Comparison of ENCODE assay signal across 14 mouse cellular contexts in the genomic region with DNA sequence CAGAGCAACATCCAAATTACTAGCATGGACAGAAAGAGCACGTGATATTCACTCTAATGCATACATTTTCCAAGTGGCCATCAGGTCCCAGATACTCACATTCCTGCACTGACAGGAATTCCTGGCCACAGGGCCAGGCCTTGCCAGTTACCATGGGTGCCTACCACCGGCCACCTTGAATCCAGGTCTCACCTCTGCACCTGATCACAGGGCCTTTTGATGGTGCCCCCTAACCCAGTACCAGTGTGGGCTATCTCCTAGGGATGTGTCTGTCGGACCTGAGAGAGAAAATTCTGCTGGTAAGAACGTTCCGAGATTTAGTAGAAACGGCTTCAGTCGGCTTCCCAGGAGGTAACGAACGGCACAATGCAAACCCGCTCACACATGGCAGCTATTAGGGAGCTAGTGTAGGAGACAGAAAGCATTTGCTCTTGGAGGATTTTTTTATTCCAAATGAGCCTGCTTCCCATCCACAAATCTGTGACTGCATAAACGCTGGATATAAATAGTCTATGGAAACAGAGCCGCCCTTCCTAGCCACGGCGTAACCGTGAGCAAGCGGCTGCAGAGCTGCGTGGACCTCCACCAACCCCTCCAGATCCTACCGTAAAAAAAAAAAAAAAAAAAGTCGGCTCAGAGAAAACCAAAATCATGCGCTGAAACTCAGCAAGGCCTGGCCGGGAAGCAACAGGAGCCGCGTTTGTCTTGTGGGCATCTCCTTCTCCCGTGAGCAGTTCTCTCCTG. TPM values are rescaled to one million over a fixed set of nuclear protein-coding genes. Genes with fewer than 3 reads are reported as not detected.
DNase-seq lines count a peak whose midpoint lies in the region; ATAC-seq and TF ChIP-seq lines count a peak whose summit lies in the region.
"Had no signal": no experiment of that assay in that cellular context is flagged by ENCODE, and none has a peak within 500 bp of the region (broad histone marks: within the 10 kb centered on the region; RNA-seq: fewer than 3 reads in every experiment).

No protein-coding gene starts in this region.

- H3K4me2 ChIP-seq in stomach, embryonic 15.5 days = 0 out of 2 replicates have a peak overlapping the region, but pooled peaks have one; percentile 5
- no peak overlapping the region for H3K4me2 ChIP-seq in stomach, postnatal 0 days (replicated peaks; ENCODE audit: low read depth)
- H3K4me2 ChIP-seq in embryonic facial prominence, embryonic 15.5 days (replicated peaks) = peak overlapping the region; percentile 36
- no peak overlapping the region for H3K4me2 ChIP-seq in kidney, embryonic 14.5 days (replicated peaks; ENCODE audit: low read depth, low read length)

- 59% methylated on average over 24 of the region's 24 CpGs for WGBS in stomach, embryonic 15.5 days
- 56% methylated on average over 24 of the region's 24 CpGs for WGBS in stomach, postnatal 0 days
- 36% methylated on average over 24 of the region's 24 CpGs for WGBS in embryonic facial prominence, embryonic 15.5 days
- WGBS in kidney, embryonic 14.5 days = 75% methylated on average over 24 of the region's 24 CpGs

- no peaks in the 10 kb centered on the region for H3K36me3 ChIP-seq in stomach, embryonic 15.5 days
- H3K36me3 ChIP-seq in stomach, postnatal 0 days (ENCODE audit: control insufficient read depth, insufficient read depth, low read length) = no peaks in the 10 kb centered on the region
- no peaks in the 10 kb centered on the region for H3K36me3 ChIP-seq in embryonic facial prominence, embryonic 15.5 days
- no peaks in the 10 kb centered on the region for H3K36me3 ChIP-seq in kidney, embryonic 14.5 days (ENCODE audit: control insufficient read depth, insufficient read depth, low read length)

- H3K27ac ChIP-seq in stomach, embryonic 15.5 days = no peak overlapping the region
- H3K27ac ChIP-seq in stomach, postnatal 0 days (replicated peaks) = no peak overlapping the region
- H3K27ac ChIP-seq in embryonic facial prominence, embryonic 15.5 days (replicated peaks) = peak overlapping the region; percentile 59
- no peak overlapping the region for H3K27ac ChIP-seq in kidney, embryonic 14.5 days (ENCODE audit: low read depth, low read length)

- H3K27me3 ChIP-seq in stomach, embryonic 15.5 days (replicated peaks) = no peaks in the 10 kb centered on the region
- H3K27me3 ChIP-seq in stomach, postnatal 0 days (ENCODE audit: control insufficient read depth, insufficient read depth, low read length) = no peaks in the 10 kb centered on the region
- no peaks in the 10 kb centered on the region for H3K27me3 ChIP-seq in embryonic facial prominence, embryonic 15.5 days
- no peaks in the 10 kb centered on the region; the same call in 1 of the 2 replicates for H3K27me3 ChIP-seq in kidney, embryonic 14.5 days (ENCODE audit: control insufficient read depth, insufficient read depth, low read length)

- H3K4me3 ChIP-seq in stomach, embryonic 15.5 days (replicated peaks) = no peak overlapping the region
- H3K4me3 ChIP-seq in stomach, postnatal 0 days (ENCODE audit: low read depth, low read length) = no peak overlapping the region
- H3K4me3 ChIP-seq in embryonic facial prominence, embryonic 15.5 days (replicated peaks) = no peak overlapping the region
- H3K4me3 ChIP-seq in kidney, embryonic 14.5 days (ENCODE audit: low read length) = no peak overlapping the region

- no peak for TF ChIP-seq EP300 in stomach, postnatal 0 days (optimal IDR thresholded peaks at IDR 0.05)

- no peaks in the 10 kb centered on the region for H3K9me3 ChIP-seq in stomach, embryonic 15.5 days
- H3K9me3 ChIP-seq in stomach, postnatal 0 days (ENCODE audit: control insufficient read depth, low read length) = no peaks in the 10 kb centered on the region
- H3K9me3 ChIP-seq in embryonic facial prominence, embryonic 15.5 days (replicated peaks) = no peaks in the 10 kb centered on the region
- H3K9me3 ChIP-seq in kidney, embryonic 14.5 days (ENCODE audit: control insufficient read depth, low read length) = no peaks in the 10 kb centered on the region

- no peak overlapping the region for H3K9ac ChIP-seq in stomach, embryonic 15.5 days
- H3K9ac ChIP-seq in stomach, postnatal 0 days (ENCODE audit: low read length) = no peak overlapping the region
- H3K9ac ChIP-seq in embryonic facial prominence, embryonic 15.5 days = no peak overlapping the region
- H3K9ac ChIP-seq in kidney, embryonic 14.5 days (ENCODE audit: low read depth, low read length) = no peak overlapping the region
- H3K9ac ChIP-seq: liver, postnatal 0 days had no signal

- H3K4me1 ChIP-seq in stomach, embryonic 15.5 days = peaks cover 9% of the 10 kb centered on the region; the same call in 1 of the 2 replicates
- no peaks in the 10 kb centered on the region for H3K4me1 ChIP-seq in stomach, postnatal 0 days (replicated peaks; ENCODE audit: control insufficient read depth, insufficient read depth)
- H3K4me1 ChIP-seq in embryonic facial prominence, embryonic 15.5 days = peaks cover 30% of the 10 kb centered on the region
- H3K4me1 ChIP-seq in kidney, embryonic 14.5 days (ENCODE audit: control insufficient read depth, insufficient read depth, low read length) = 0 out of 2 replicates have a peak, but pooled peaks cover 13% of the 10 kb centered on the region

- no peak for ATAC-seq in stomach, embryonic 15.5 days (ENCODE audit: insufficient read depth, low FRiP score, low read depth)
- ATAC-seq in stomach, postnatal 0 days (ENCODE audit: low FRiP score, low TSS enrichment) = no peak
- peak; percentile 63 for ATAC-seq in embryonic facial prominence, embryonic 15.5 days (ENCODE audit: insufficient number of reproducible peaks, low FRiP score, low TSS enrichment, low read depth)
- no peak for ATAC-seq in kidney, embryonic 14.5 days (ENCODE audit: low FRiP score, low TSS enrichment)
- ATAC-seq: activated CD4-positive, CD25-positive, alpha-beta regulatory T cell, adult 4 months; liver, postnatal 0 days had no signal

- no peak for TF ChIP-seq CTCF in stomach, postnatal 0 days (IDR thresholded peaks at IDR 0.05; ENCODE audit: low read depth)

- peak; percentile 77 for DNase-seq in heart, adult 11 months
- no peak for DNase-seq in heart, adult 9 months (ENCODE audit: low spot score in 2 of 2)
- DNase-seq in stomach, postnatal 0 days (ENCODE audit: low spot score) = no peak
- no peak for DNase-seq in adrenal gland, adult 2 months
- DNase-seq: cerebellum, postnatal 36 days; heart, postnatal 36 days; kidney, adult 9 months; layer of hippocampus, adult 9-11 months; liver, postnatal 0 days; lung, postnatal 4 days had no signal

RNA-seq across cellular contexts. Expression of a gene that starts 59.5 kb away (rescaled TPM):
- 9.1 and 11.2 TPM in 2 replicates for polyA plus RNA-seq in stomach, embryonic 15.5 days (2015; fragmentation: Nextera tagmentation; extraction: Ambion mirVana)
- 7.0 TPM in 2 replicates for polyA plus RNA-seq in stomach, postnatal 0 days (2015; fragmentation: Nextera tagmentation; extraction: Ambion mirVana)
- 9.2 and 11.1 TPM in 2 replicates for polyA plus RNA-seq in embryonic facial prominence, embryonic 15.5 days (2015; fragmentation: Nextera tagmentation; extraction: Ambion mirVana)
- 10 to 100 TPM; 15.0 to 16.6 TPM for total RNA-seq in adrenal gland, adult 2 months (2021)
- 10.3 and 10.4 TPM in 2 replicates for polyA plus RNA-seq in adrenal gland, adult 2 months (2012; rRNA removed)
- polyA plus RNA-seq in kidney, embryonic 14.5 days (2014; fragmentation: Nextera tagmentation; extraction: Ambion mirVana) = 9.0 and 12.5 TPM in 2 replicates

Comparison
In these comparisons a context has a peak if more than half of its experiments do, and no peak if none do; other contexts are left out.
1. H3K4me2 ChIP-seq: peak in stomach, embryonic 15.5 days (single experiment) and embryonic facial prominence, embryonic 15.5 days (single experiment); none in stomach, postnatal 0 days (single experiment) and kidney, embryonic 14.5 days (single experiment).